Mouse (Mus musculus) MEL (cell line): ENCODE data around the gene Myo3b. TPM values are rescaled to one million over a fixed set of nuclear protein-coding genes. Genes with fewer than 3 reads are reported as not detected.

Source experiments
- DNase-seq: peaks from one replicate; pipeline ENCODE4 v3.0.0; 2011; ENCODE audit warnings: low read depth, low spot score
- H3K27ac ChIP-seq: 2 replicates; pipeline ENCODE4 v1.5.1; 2012; ENCODE audit warnings: low read depth, mild to moderate bottlenecking, control low read depth, low read length, moderate library complexity; ENCODE audit not compliant: control insufficient read depth
- H3K27me3 ChIP-seq, 2 experiments: fragments of 150-350 bp in 1 of 2; sonication (generic) in 1 of 2; 2 replicates each; pipeline ENCODE4 v1.6.1; 2012; ENCODE audit warnings: low read length in 2 of 2, mild to moderate bottlenecking in 2 of 2, improper control_type of control experiment in 1 of 2, moderate library complexity in 1 of 2; ENCODE audit not compliant: insufficient read depth in 2 of 2, control insufficient read depth in 1 of 2
- H3K36me3 ChIP-seq, 2 experiments: 2 replicates each; pipeline ENCODE4 v1.6.1; 2012 to 2014; ENCODE audit warnings: low read length in 2 of 2, improper control_type of control experiment in 1 of 2, inconsistent platforms in 1 of 2, mild to moderate bottlenecking in 1 of 2; ENCODE audit not compliant: insufficient read depth in 2 of 2, control insufficient read depth in 1 of 2
- H3K4me1 ChIP-seq, 2 experiments: fragments of 150-350 bp in 1 of 2; sonication (generic) in 1 of 2; 2 replicates each; pipeline ENCODE4 v1.6.1; 2012; ENCODE audit warnings: low read length in 2 of 2, improper control_type of control experiment in 1 of 2, mild to moderate bottlenecking in 1 of 2; ENCODE audit not compliant: insufficient read depth in 2 of 2, control insufficient read depth in 1 of 2
- H3K4me3 ChIP-seq, 2 experiments: fragments of 150-350 bp in 1 of 2; sonication (generic) in 1 of 2; 2 replicates each; pipeline ENCODE4 v1.5.1; 2012; ENCODE audit warnings: low read depth in 2 of 2, low read length in 2 of 2, mild to moderate bottlenecking in 2 of 2, moderate library complexity in 2 of 2, control low read depth in 1 of 2, improper control_type of control experiment in 1 of 2; ENCODE audit not compliant: control insufficient read depth in 1 of 2, insufficient read depth in 1 of 2
- H3K79me2 ChIP-seq: 2 replicates; pipeline ENCODE4 v1.6.1; 2012; ENCODE audit warnings: mild to moderate bottlenecking, low read length, moderate library complexity; ENCODE audit not compliant: control insufficient read depth, poor library complexity, insufficient read depth
- H3K9ac ChIP-seq: 2 replicates; pipeline ENCODE4 v1.6.1; 2012; ENCODE audit warnings: low read depth, mild to moderate bottlenecking, control low read depth, low read length, moderate library complexity; ENCODE audit not compliant: control insufficient read depth, poor library complexity, severe bottlenecking
- H3K9me3 ChIP-seq: fragments of 150-350 bp; sonication (generic); replicated peaks from 2 replicates; pipeline ENCODE4 v1.6.1; 2012; ENCODE audit warnings: mild to moderate bottlenecking, low read length, improper control_type of control experiment, moderate library complexity; ENCODE audit not compliant: insufficient read depth
- E2F4 ChIP-seq: IDR thresholded peaks from 2 replicates; pipeline ENCODE4 v1.6.1; 2011; ENCODE audit warnings: low read depth, low read length, improper control_type of control experiment, borderline replicate concordance
- ELF1 ChIP-seq: IDR thresholded peaks from 2 replicates; pipeline ENCODE4 v1.6.1; 2014; ENCODE audit warnings: low read depth, mild to moderate bottlenecking, inconsistent platforms, low read length, improper control_type of control experiment, moderate library complexity
- EP300 ChIP-seq, 2 experiments: IDR thresholded peaks; 2 replicates each; pipeline ENCODE4 v1.6.1; 2011; ENCODE audit warnings: improper control_type of control experiment in 2 of 2, low read length in 2 of 2, low read depth in 1 of 2, mild to moderate bottlenecking in 1 of 2
- GABPA ChIP-seq: IDR thresholded peaks from 2 replicates; pipeline ENCODE4 v1.6.1; 2012; ENCODE audit warnings: low read depth, mild to moderate bottlenecking, inconsistent platforms, low read length, improper control_type of control experiment, moderate library complexity
- JUND ChIP-seq: IDR thresholded peaks from 2 replicates; pipeline ENCODE4 v1.6.1; 2011; ENCODE audit warnings: low read depth, mild to moderate bottlenecking, improper control_type of control experiment, low read length
- KAT2A ChIP-seq: conservative IDR thresholded peaks from 2 replicates; pipeline ENCODE4 v1.6.1; 2012; ENCODE audit warnings: low read depth, low read length, improper control_type of control experiment, inconsistent platforms
- MAFK ChIP-seq: IDR thresholded peaks from 2 replicates; pipeline ENCODE4 v1.6.1; 2011; ENCODE audit warnings: low read depth, mild to moderate bottlenecking, low read length, improper control_type of control experiment, borderline replicate concordance
- MAX ChIP-seq: IDR thresholded peaks from 2 replicates; pipeline ENCODE4 v1.6.1; 2011; ENCODE audit warnings: low read length, improper control_type of control experiment
- MEF2A ChIP-seq: IDR thresholded peaks from 2 replicates; pipeline ENCODE4 v1.6.1; 2014; ENCODE audit warnings: low read depth, mild to moderate bottlenecking, inconsistent platforms, low read length, improper control_type of control experiment; ENCODE audit not compliant: poor library complexity, insufficient replicate concordance, severe bottlenecking; ENCODE audit errors: extremely low read depth
- MXI1 ChIP-seq: IDR thresholded peaks from 2 replicates; pipeline ENCODE4 v1.6.1; 2011; ENCODE audit warnings: mild to moderate bottlenecking, low read depth, low read length, improper control_type of control experiment
- MYB ChIP-seq: IDR thresholded peaks from 2 replicates; pipeline ENCODE4 v1.6.1; 2011; ENCODE audit warnings: mild to moderate bottlenecking, low read depth, low read length, improper control_type of control experiment
- NELFE ChIP-seq: IDR thresholded peaks from 2 replicates; pipeline ENCODE4 v1.6.1; 2011; ENCODE audit warnings: low read depth, low read length, improper control_type of control experiment
- POLR2A ChIP-seq, 2 experiments: IDR thresholded peaks; 2 replicates each; pipeline ENCODE4 v1.6.1; 2011 to 2012; ENCODE audit warnings: low read length in 2 of 2, mild to moderate bottlenecking in 2 of 2, control low read depth in 1 of 2, improper control_type of control experiment in 1 of 2, low read depth in 1 of 2, moderate library complexity in 1 of 2; ENCODE audit not compliant: control insufficient read depth in 1 of 2, insufficient read depth in 1 of 2, poor library complexity in 1 of 2
- POLR2AphosphoS2 ChIP-seq: IDR thresholded peaks from 2 replicates; pipeline ENCODE4 v1.6.1; 2011; ENCODE audit warnings: low read length, improper control_type of control experiment
- POLR2AphosphoS5 ChIP-seq: IDR thresholded peaks from 2 replicates; pipeline ENCODE4 v1.6.1; 2012; ENCODE audit warnings: low read depth, borderline replicate concordance, mild to moderate bottlenecking, inconsistent platforms, low read length, moderate library complexity, mixed read lengths
- RAD21 ChIP-seq: IDR thresholded peaks from 2 replicates; pipeline ENCODE4 v1.6.1; 2011; ENCODE audit warnings: mild to moderate bottlenecking, low read depth, low read length, improper control_type of control experiment
- SIN3A ChIP-seq: IDR thresholded peaks from 2 replicates; pipeline ENCODE4 v1.6.1; 2012; ENCODE audit warnings: low read length, improper control_type of control experiment, inconsistent platforms
- TAL1 ChIP-seq: IDR thresholded peaks from 2 replicates; pipeline ENCODE4 v1.6.1; 2012; ENCODE audit warnings: mild to moderate bottlenecking, inconsistent platforms, low read length, moderate library complexity, mixed read lengths
- UBTF ChIP-seq: IDR thresholded peaks from 2 replicates; pipeline ENCODE4 v1.6.1; 2012; ENCODE audit warnings: low read depth, mild to moderate bottlenecking, inconsistent platforms, low read length, improper control_type of control experiment, moderate library complexity, borderline replicate concordance; ENCODE audit not compliant: insufficient read depth
- ZC3H11A ChIP-seq: IDR thresholded peaks from 2 replicates; pipeline ENCODE4 v1.6.1; 2012; ENCODE audit warnings: low read depth, mild to moderate bottlenecking, inconsistent platforms, low read length, improper control_type of control experiment
- polyA plus RNA-seq, 2 experiments: library from polyadenylated mRNA; stranded (reverse) in 1 of 2; unstranded in 1 of 2; fragments of >175 nt in 1 of 2; fragments of >200 nt in 1 of 2; gene quantifications; 2 replicates each; pipeline versions ENCODE4 v1.2.1 to v1.2.4; 2012; ENCODE audit warnings: low replicate concordance in 2 of 2, low read depth in 1 of 2; ENCODE audit not compliant: insufficient read length in 2 of 2, insufficient read depth in 1 of 2, missing spikeins in 1 of 2
- total RNA-seq: library from RNA; depleted of rRNA; stranded (reverse); fragments of 300-350 nt; gene quantifications from 2 replicates; pipeline ENCODE4 v1.2.3, GENCODE M21; 2012

Myo3b gene
- total and polyA plus RNA-seq, 3 experiments: not detected

DNA sequence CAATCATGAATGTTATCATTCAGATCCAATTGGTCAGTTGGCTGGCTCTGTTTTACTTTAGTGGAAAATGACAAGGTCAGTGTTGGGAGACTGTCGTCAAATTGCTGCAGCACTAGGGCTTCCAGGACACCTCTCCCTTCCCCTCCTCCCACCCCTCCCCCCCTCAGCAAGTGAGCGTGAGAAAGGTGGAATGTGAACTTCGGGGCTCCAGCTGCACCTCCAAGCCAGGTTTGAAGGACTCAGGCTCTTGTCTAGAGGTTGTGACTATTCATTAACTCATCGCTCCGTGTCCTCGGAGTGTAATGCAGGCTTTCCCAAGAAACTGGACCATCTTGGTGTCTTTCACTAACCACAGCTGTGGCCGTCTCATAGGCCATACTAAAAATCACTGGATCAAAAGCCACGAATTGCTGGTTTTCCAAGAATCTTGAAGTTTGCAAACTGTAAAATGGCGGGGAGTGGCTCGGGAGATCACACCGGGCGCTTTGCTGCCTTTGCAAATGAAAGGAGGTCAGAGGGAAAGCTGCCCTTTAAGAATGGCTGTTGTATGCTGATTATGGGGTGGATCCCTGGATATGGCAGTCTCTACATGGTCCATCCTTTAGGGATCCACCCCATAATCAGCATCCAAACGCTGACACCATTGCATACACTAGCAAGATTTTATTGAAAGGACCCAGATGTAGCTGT is 110.0 kb downstream of the Myo3b start:
- H3K79me2 ChIP-seq: no peaks in the 10 kb centered on the region
- H3K27ac ChIP-seq: no peak overlapping the region
- H3K36me3 ChIP-seq: no peaks in the 10 kb centered on the region
- TF ChIP-seq MAX (no peak), POLR2AphosphoS5 (no peak), MAFK (no peak), KAT2A (no peak), NELFE (no peak), EP300 (IDR thresholded peaks at IDR 0.05; ENCODE audit: low read depth in 1 of 2, low read length in 2 of 2) (no peak), E2F4 (no peak), JUND (no peak), RAD21 (no peak), SIN3A (no peak), POLR2A (IDR thresholded peaks at IDR 0.05; ENCODE audit: control insufficient read depth in 1 of 2, insufficient read depth in 1 of 2, low read depth in 1 of 2, low read length in 2 of 2, poor library complexity in 1 of 2) (no peak), MEF2A (no peak), POLR2AphosphoS2 (no peak), UBTF (no peak), GABPA (no peak)
- H3K27me3 ChIP-seq: no peaks in the 10 kb centered on the region
- no peak for DNase-seq
- H3K9me3 ChIP-seq: no peaks in the 10 kb centered on the region
- no peak overlapping the region for H3K4me3 ChIP-seq
- H3K4me1 ChIP-seq: no peaks in the 10 kb centered on the region
- no peak overlapping the region for H3K9ac ChIP-seq

DNA sequence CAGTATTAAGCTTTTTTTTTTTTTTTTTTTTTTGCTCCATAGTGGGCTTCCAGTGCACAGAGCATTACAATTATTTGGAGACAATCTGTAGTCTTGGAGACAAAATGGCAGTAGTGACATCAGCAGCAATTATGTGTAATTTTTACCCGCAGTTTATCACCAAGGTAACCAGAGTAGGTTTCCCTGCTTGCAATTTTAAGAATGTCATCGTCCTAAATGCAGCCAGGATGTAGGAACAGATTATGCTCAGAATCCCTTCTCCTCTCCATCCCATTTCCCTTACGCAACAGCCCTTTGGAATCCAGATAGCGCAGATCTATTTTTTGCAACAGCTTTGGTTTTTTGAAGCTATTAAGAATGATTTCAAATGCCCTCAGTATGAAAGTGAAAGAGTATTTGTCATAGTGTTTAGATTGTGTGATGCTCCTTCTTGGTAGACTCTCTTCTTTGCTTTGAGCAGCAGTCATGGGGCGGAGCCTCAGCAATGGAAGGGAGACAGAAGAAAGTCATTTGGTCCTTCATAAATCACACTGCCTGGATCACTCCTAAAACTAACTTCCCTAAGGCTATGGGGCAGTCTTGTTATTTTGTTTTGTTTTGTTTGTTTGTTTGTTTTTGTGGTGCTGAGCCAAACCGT is 111.6 kb downstream of the Myo3b start:
- H3K9me3 ChIP-seq: no peaks in the 10 kb centered on the region
- H3K36me3 ChIP-seq: no peaks in the 10 kb centered on the region
- no peak overlapping the region for H3K4me3 ChIP-seq
- H3K9ac ChIP-seq: no peak overlapping the region
- H3K79me2 ChIP-seq: no peaks in the 10 kb centered on the region
- H3K4me1 ChIP-seq: no peaks in the 10 kb centered on the region
- H3K27me3 ChIP-seq: no peaks in the 10 kb centered on the region
- H3K27ac ChIP-seq: no peak overlapping the region
- no peak for DNase-seq
- TF ChIP-seq MYB (no peak), MXI1 (no peak), ZC3H11A (no peak), NELFE (no peak), UBTF (no peak), ELF1 (no peak), EP300 (IDR thresholded peaks at IDR 0.05; ENCODE audit: low read depth in 1 of 2, low read length in 2 of 2) (no peak), TAL1 (no peak)
